Mouse (Mus musculus) E14TG2a.4 (cell line): ENCODE measurements at regions not wholly inside any gene's neighbourhood (a gene's known extent, or its start where the extent isn't known, plus 50 kb on each side); places are given as distances from the start of the nearest gene placed in this dataset.

ENCODE experiments used
- CTCF ChIP-seq: conservative IDR thresholded peaks from 2 replicates; pipeline ENCODE4 v1.5.1; 2014; ENCODE audit warnings: low read length
- NANOG ChIP-seq: IDR thresholded peaks from 2 replicates; pipeline ENCODE4 v1.6.1; 2014; ENCODE audit warnings: borderline replicate concordance, low read length, mixed read lengths

GRCm38 (mm10) chr3:5917536-5917935, 166.9 kb downstream of the Gm8797 start:
- TF ChIP-seq CTCF (no peak), NANOG (no peak)
